Mouse (Mus musculus) liver, postnatal 0 days (tissue): ENCODE data around the gene Mlx. TPM values are rescaled to one million over a fixed set of nuclear protein-coding genes. Genes with fewer than 3 reads are reported as not detected.

ENCODE experiments used
- ATAC-seq: fragments of 200-750 bp; cut with Nextera tagmentation; 2 replicates; pipeline ENCODE4 v1.8.0; 2017; ENCODE audit warnings: mild to moderate bottlenecking, moderate library complexity
- DNase-seq: peaks from one replicate; pipeline ENCODE4 v3.0.0-alpha.2; 2016
- H3K27ac ChIP-seq: fragments of 300-500 bp; sonication (generic); 2 replicates; pipeline ENCODE4 v1.5.1; 2014; ENCODE audit warnings: antibody characterized with exemption, moderate library complexity, mild to moderate bottlenecking, low read depth
- H3K27me3 ChIP-seq: fragments of 300-500 bp; sonication (generic); 2 replicates; pipeline ENCODE4 v1.6.1; 2014; ENCODE audit warnings: low read length, control low read depth, mixed read lengths; ENCODE audit not compliant: insufficient read depth
- H3K36me3 ChIP-seq: fragments of 300-500 bp; sonication (generic); replicated peaks from 2 replicates; pipeline ENCODE4 v1.6.1; 2014; ENCODE audit warnings: mild to moderate bottlenecking, control low read depth, low read length, moderate library complexity, mixed read lengths; ENCODE audit not compliant: insufficient read depth
- H3K4me1 ChIP-seq: fragments of 300-500 bp; sonication (generic); 2 replicates; pipeline ENCODE4 v1.6.1; 2014; ENCODE audit warnings: antibody characterized with exemption, mild to moderate bottlenecking, control low read depth; ENCODE audit not compliant: insufficient read depth
- H3K4me2 ChIP-seq: fragments of 300-500 bp; sonication (generic); 2 replicates; pipeline ENCODE4 v1.6.1; 2014; ENCODE audit warnings: low read depth, mild to moderate bottlenecking, low read length, moderate library complexity, mixed read lengths
- H3K4me3 ChIP-seq: fragments of 300-500 bp; sonication (generic); 2 replicates; pipeline ENCODE4 v1.5.1; 2014; ENCODE audit warnings: low read depth, low read length
- H3K9ac ChIP-seq: fragments of 300-500 bp; sonication (generic); replicated peaks from 2 replicates; pipeline ENCODE4 v1.6.1; 2014; ENCODE audit warnings: mild to moderate bottlenecking, moderate library complexity
- H3K9me3 ChIP-seq: fragments of 300-500 bp; sonication (generic); 2 replicates; pipeline ENCODE4 v1.6.1; 2016; ENCODE audit warnings: mild to moderate bottlenecking, control low read depth, low read length, mixed read lengths
- CTCF ChIP-seq: sonication (generic); IDR thresholded peaks from 2 replicates; pipeline ENCODE4 v1.5.1; 2016; ENCODE audit warnings: antibody characterized with exemption, low read depth
- EP300 ChIP-seq: IDR thresholded peaks from 2 replicates; pipeline ENCODE4 v1.6.1; 2016; ENCODE audit warnings: antibody characterized with exemption, low read depth, mild to moderate bottlenecking
- WGBS: fragments of 180-500 bp; shearing (Covaris S2); extraction: QIAGEN DNeasy Blood & Tissue Kit; methylation state at CpG from one replicate; pipeline ENCODE4 v1.1.7; 2014; ENCODE audit not compliant: insufficient replicate concordance; 5-methylcytosine and 5-hydroxymethylcytosine counted together
- polyA plus RNA-seq: library from polyadenylated mRNA; unstranded; fragments of >200 nt; fragmentation: Nextera tagmentation; extraction: Ambion mirVana; gene quantifications from 2 replicates; pipeline ENCODE4 v1.2.1, GENCODE M21; 2015

Gene Mlx
- polyA plus RNA-seq, 1 experiment from 2014 or later, result 24.1 TPM

DNA sequence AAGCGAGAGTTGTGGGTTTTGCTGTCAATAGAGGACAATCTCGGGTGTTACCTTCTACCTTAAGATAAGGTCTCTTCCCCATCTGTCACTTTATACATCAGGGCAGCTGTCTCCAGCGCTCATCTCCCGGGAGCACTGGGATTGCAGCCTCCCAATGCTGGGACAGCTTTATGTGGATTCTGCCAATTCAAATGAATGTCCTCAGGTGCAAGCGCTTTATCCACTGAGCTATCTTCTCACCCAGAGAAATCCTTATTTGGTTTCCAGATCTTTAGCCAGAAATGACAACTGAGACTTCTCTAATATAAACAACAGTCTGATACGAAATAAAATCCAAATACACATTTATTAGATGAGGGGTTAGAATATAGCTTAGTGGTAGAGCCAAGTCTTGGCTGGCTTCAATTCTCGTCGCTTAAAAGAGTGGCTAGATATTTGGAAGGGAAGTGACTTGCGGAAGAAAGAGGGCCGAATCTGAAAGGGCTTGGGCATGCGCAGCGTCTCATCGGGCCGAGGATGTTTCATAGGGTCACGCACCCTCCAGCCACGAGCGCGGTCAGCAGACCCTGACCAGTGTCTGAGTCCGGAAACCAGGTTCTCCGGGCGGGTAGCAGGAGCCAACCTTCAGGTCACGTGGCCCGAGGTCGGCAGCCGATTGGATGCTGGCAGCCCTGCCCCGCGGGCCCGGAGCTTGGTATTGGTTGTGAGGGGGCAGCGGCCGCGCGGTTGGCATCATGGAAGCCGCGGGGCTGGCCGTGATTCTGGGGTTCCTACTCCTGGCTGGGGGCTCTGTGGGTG, 17.5 kb upstream of the Mlx start, which contains the start of gene Naglu:
Gene Naglu (plus strand): TSS at position 622 of the 798 bp plus-strand sequence.
- 4% methylated on average over 35 of the region's 35 CpGs for WGBS
- Histone ChIP-seq H3K4me2 (peak within 1 kb of the TSS; percentile 90), H3K27me3 (no peaks in the 10 kb centered on the region), H3K9ac (peak within 1 kb of the TSS; percentile 58), H3K27ac (peak within 1 kb of the TSS; percentile 56; the same call in 1 of the 2 replicates), H3K36me3 (no peaks in the 10 kb centered on the region), H3K4me1 (peaks cover 32% of the 10 kb centered on the region), H3K4me3 (peak within 1 kb of the TSS; percentile 64), H3K9me3 (no peaks in the 10 kb centered on the region)
- TF ChIP-seq CTCF, result no peak
- TF ChIP-seq EP300, result no peak; the same call in 1 of the 2 replicates
- ATAC-seq (peak; percentile 87), DNase-seq (peak; percentile 95)

DNA sequence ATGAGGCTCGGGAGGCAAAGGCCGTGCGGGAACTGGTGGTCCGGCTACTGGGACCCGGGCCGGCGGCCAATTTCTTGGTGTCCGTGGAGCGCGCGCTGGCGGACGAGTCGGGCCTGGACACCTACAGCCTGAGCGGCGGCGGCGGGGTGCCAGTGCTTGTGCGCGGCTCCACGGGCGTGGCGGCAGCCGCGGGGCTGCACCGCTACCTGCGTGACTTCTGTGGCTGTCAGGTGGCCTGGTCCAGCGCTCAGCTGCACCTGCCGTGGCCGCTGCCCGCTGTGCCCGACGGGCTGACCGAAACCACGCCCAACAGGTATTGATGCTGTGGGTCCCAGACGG, 16.9 kb upstream of the Mlx start:
- H3K4me3 ChIP-seq, result peak overlapping the region; percentile 64
- peak overlapping the region; percentile 56; the same call in 1 of the 2 replicates for H3K27ac ChIP-seq
- TF ChIP-seq EP300 (no peak), CTCF (no peak)
- ATAC-seq, result peak; percentile 58
- peak overlapping the region; percentile 58 for H3K9ac ChIP-seq
- no peaks in the 10 kb centered on the region for H3K9me3 ChIP-seq
- H3K27me3 ChIP-seq, result no peaks in the 10 kb centered on the region
- H3K4me2 ChIP-seq, result peak overlapping the region; percentile 90
- 0% methylated on average over 29 of the region's 36 CpGs for WGBS
- peaks cover 26% of the 10 kb centered on the region for H3K4me1 ChIP-seq
- no peaks in the 10 kb centered on the region for H3K36me3 ChIP-seq
- no peak for DNase-seq

- Histone ChIP-seq H3K4me3 (no peak overlapping the region), H3K4me1 (peaks cover 19% of the 10 kb centered on the region), H3K27ac (no peak overlapping the region), H3K36me3 (no peaks in the 10 kb centered on the region), H3K9ac (no peak overlapping the region), H3K4me2 (peak overlapping the region; percentile 90), H3K27me3 (no peaks in the 10 kb centered on the region), H3K9me3 (no peaks in the 10 kb centered on the region)
- ATAC-seq (no peak), DNase-seq (no peak)
- no peak for TF ChIP-seq CTCF
- TF ChIP-seq EP300, result no peak
- 64% methylated on average over 6 of the region's 6 CpGs for WGBS
Observed at GRCm38 (mm10) chr11:101070987-101071386, 16.1 kb upstream of the Mlx start.

GRCm38 (mm10) chr11:101071810-101072428, 15.2 kb upstream of the Mlx start:
- Histone ChIP-seq H3K9me3 (no peaks in the 10 kb centered on the region), H3K27ac (no peak overlapping the region), H3K4me1 (peaks cover 10% of the 10 kb centered on the region), H3K27me3 (no peaks in the 10 kb centered on the region), H3K9ac (no peak overlapping the region), H3K4me3 (no peak overlapping the region), H3K4me2 (no peak overlapping the region), H3K36me3 (peaks cover 8% of the 10 kb centered on the region; the same call in 1 of the 2 replicates)
- TF ChIP-seq CTCF (no peak), EP300 (no peak)
- no peak for ATAC-seq
- no peak for DNase-seq
- 82% methylated on average over 14 of the region's 14 CpGs for WGBS

- no peak for DNase-seq
- H3K9ac ChIP-seq, result no peak within 1 kb of the TSS
- peaks cover 26% of the 10 kb centered on the region for H3K27me3 ChIP-seq
- H3K4me3 ChIP-seq, result no peak within 1 kb of the TSS
- 81% methylated on average over 9 of the region's 9 CpGs for WGBS
- H3K4me1 ChIP-seq, result peaks cover 18% of the 10 kb centered on the region
- no peaks in the 10 kb centered on the region for H3K9me3 ChIP-seq
- H3K4me2 ChIP-seq, result peak within 1 kb of the TSS; percentile 53
- TF ChIP-seq EP300, result no peak
- no peak for TF ChIP-seq CTCF
- H3K27ac ChIP-seq, result no peak within 1 kb of the TSS
- no peak for ATAC-seq
- H3K36me3 ChIP-seq, result peaks cover 8% of the 10 kb centered on the region; the same call in 1 of the 2 replicates
Observed at GRCm38 (mm10) chr11:101078121-101078520, 9.0 kb upstream of the Mlx start, which contains the start of gene Hsd17b1. Hsd17b1 (plus strand) TSS chr11:101078411.

DNA sequence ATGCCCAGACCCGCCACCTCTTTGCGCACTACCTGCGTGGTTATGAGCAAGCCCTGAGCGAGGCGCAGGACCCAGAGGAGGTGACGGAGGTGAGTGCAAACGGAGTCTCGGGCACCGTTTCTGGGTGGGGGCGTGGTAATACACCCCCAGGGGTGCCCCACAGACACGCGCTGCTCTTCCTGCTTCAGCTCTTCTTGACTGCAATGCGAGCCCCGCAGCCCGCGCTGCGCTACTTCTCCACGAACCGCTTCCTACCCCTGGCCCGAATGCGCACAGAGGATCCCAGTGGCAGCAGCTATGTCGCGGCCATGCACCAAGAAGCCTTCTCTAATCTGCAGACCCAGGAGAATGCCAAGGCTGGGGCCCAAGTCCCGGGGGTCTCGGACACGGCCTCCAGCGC, 7.3 kb upstream of the Mlx start:
- ATAC-seq, result no peak
- no peak for TF ChIP-seq EP300
- Histone ChIP-seq H3K36me3 (peaks cover 14% of the 10 kb centered on the region), H3K4me2 (peak overlapping the region; percentile 53), H3K27ac (no peak overlapping the region), H3K9me3 (no peaks in the 10 kb centered on the region), H3K9ac (no peak overlapping the region), H3K4me3 (peak overlapping the region; percentile 22), H3K4me1 (peaks cover 28% of the 10 kb centered on the region), H3K27me3 (peaks cover 26% of the 10 kb centered on the region)
- 12% methylated on average over 25 of the region's 27 CpGs for WGBS
- DNase-seq, result no peak
